Mouse (Mus musculus): ENCODE results near the gene Fap. TPM values are rescaled to one million over a fixed set of nuclear protein-coding genes. Genes with fewer than 3 reads are reported as not detected.

Gene Fap
- total and polyA plus RNA-seq, 2 experiments from 2014 or later = 0.31 to 0.99 TPM

DNA sequence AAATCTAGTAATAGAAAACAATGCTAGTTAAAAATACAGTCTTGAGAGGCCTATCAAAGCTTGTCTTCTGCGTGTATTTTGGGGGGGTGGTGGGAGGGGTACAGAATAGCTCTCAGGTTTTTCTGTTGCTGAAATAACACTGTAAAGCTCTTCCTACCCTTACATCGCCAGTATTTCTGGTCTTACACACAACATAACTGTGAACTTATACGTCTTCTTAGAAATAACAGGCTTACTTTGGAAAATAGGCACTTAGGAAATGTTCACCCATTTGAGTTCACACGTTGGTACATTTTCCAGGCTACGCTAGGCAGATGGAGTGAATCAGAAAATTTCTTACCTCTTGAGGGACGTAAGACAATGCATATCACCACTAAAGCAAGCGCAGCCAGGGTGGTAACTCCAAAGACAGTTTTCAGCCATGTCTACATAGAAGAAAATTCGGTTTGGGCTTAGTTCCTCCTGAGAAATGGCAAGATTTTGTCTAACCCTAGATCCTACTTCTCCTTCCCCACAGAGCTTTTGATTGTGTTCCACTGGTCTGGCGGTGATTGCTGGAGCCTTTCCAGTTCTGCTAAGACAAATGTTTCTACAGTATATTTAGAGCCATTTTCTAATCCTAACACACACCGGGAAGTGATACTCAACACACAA, 649 bp downstream of the Fap start:
- no peak overlapping the region for H3K27ac ChIP-seq
- H3K4me3 ChIP-seq (ENCODE audit: low read length) = no peak overlapping the region
- DNase-seq (ENCODE audit: low spot score) = no peak
- no peaks in the 10 kb centered on the region for H3K9me3 ChIP-seq (ENCODE audit: low read length)
- TF ChIP-seq CTCF (IDR thresholded peaks at IDR 0.05; ENCODE audit: low read depth) = no peak
- 74% methylated on average over 10 of the region's 10 CpGs for WGBS
- no peaks in the 10 kb centered on the region for H3K36me3 ChIP-seq (ENCODE audit: insufficient read depth, low read length)
- H3K4me2 ChIP-seq (ENCODE audit: low read depth, low read length) = peak overlapping the region; percentile 14; the same call in 1 of the 2 replicates
- no peaks in the 10 kb centered on the region for H3K27me3 ChIP-seq (ENCODE audit: insufficient read depth, low read length)
- no peak for ATAC-seq
- no peaks in the 10 kb centered on the region for H3K4me1 ChIP-seq (ENCODE audit: insufficient read depth, low read length)
- no peak overlapping the region for H3K9ac ChIP-seq (replicated peaks; ENCODE audit: low read length)

DNA sequence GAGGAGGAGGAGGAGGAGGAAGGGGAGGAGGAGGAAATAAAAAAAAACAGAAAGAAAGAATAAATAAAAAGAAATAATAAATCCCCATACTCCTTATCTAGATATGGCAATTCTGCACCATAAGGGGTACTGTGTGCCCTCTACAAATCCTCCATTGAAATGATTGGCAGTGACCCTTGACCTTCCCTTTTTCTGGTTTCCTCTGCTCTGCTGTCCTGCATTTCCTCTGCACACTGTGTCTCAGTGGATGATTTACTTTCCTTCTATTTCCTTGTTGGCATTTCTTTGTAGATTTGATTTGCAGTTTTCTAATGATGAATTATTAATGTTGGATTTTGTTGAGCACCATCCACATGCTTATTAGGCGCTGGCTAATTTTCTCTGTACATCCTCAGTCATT, 9.2 kb downstream of the Fap start:
- H3K9me3 ChIP-seq (ENCODE audit: low read length) = no peaks in the 10 kb centered on the region
- ATAC-seq = no peak
- H3K27me3 ChIP-seq (ENCODE audit: insufficient read depth, low read length) = no peaks in the 10 kb centered on the region
- no peaks in the 10 kb centered on the region for H3K36me3 ChIP-seq (ENCODE audit: insufficient read depth, low read length)
- no peak overlapping the region for H3K27ac ChIP-seq
- no peak overlapping the region for H3K4me2 ChIP-seq (ENCODE audit: low read depth, low read length)
- no peak for DNase-seq (ENCODE audit: low spot score)
- WGBS = 89% methylated on average over 1 of the region's 1 CpGs
- H3K9ac ChIP-seq (replicated peaks; ENCODE audit: low read length) = no peak overlapping the region
- H3K4me3 ChIP-seq (ENCODE audit: low read length) = no peak overlapping the region
- no peak for TF ChIP-seq CTCF (IDR thresholded peaks at IDR 0.05; ENCODE audit: low read depth)
- no peaks in the 10 kb centered on the region for H3K4me1 ChIP-seq (ENCODE audit: insufficient read depth, low read length)

DNA sequence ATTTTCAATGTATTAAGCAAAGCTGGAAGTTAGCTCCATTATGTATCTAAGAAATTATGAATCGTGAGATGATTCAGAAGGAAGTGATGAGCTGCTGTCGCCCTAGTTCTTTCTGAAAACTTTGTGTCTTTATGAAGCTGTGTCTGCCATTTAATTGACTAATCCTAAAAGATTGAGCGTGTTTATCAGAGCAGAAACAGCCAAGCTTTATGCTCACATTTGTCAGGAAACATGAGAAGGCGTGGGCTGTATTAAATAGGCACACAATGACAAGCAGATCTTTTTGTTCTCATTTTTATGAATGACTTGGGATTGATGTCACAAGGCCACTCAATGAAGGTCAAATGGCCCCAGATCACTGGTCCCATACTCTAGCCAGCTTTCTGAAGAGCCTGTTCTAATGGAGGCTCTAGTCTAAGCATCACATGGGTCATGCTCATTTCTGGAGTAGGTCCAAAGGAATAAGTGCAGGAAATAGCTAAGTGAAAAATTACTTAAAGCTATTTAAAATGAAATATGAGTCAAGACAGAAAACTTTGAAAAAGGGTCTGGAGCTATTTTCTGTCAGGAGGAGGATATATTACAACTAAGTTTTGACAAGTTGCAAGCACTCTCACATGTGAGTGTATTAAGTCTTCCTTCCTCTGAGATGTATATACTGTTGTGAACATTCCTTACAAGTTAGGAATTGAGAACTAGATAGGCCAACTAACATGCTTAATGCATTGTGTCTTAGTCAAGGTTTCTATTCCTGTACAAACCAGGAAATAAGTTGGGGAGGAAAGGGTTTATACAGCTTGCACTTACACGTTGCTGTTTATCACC, 11.0 kb downstream of the Fap start:
- ATAC-seq (no peak), DNase-seq (ENCODE audit: low spot score) (no peak)
- H3K4me3 ChIP-seq (ENCODE audit: low read length) = no peak overlapping the region
- H3K36me3 ChIP-seq (ENCODE audit: insufficient read depth, low read length) = no peaks in the 10 kb centered on the region
- no peak overlapping the region for H3K4me2 ChIP-seq (ENCODE audit: low read depth, low read length)
- H3K9me3 ChIP-seq (ENCODE audit: low read length) = no peaks in the 10 kb centered on the region
- H3K9ac ChIP-seq (replicated peaks; ENCODE audit: low read length) = no peak overlapping the region
- no peak overlapping the region for H3K27ac ChIP-seq
- WGBS = 67% methylated on average over 5 of the region's 5 CpGs
- no peak for TF ChIP-seq CTCF (IDR thresholded peaks at IDR 0.05; ENCODE audit: low read depth)
- no peaks in the 10 kb centered on the region for H3K27me3 ChIP-seq (ENCODE audit: insufficient read depth, low read length)
- H3K4me1 ChIP-seq (ENCODE audit: insufficient read depth, low read length) = no peaks in the 10 kb centered on the region

DNA sequence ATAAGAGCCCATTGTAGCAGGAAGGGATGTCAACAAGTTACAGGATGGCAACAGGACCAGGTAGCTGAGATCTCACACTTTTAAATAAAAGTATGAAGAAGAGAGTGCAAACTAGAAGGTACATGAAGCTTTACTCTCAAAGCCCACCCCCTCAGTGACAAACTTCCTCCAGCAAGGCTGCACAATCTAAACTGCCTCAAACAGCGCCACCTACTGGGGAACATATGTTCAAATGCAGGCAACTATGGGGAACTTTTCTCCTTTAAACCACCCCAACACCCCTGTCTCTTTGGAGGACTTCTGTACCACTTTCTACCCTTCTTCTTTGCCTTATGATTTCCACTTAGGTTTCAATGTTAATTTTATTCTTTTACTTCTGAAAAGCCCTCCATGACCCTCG, 16.5 kb downstream of the Fap start:
- Histone ChIP-seq H3K27me3 (ENCODE audit: insufficient read depth, low read length) (no peaks in the 10 kb centered on the region), H3K4me3 (ENCODE audit: low read length) (no peak overlapping the region), H3K4me1 (ENCODE audit: insufficient read depth, low read length) (no peaks in the 10 kb centered on the region), H3K36me3 (ENCODE audit: insufficient read depth, low read length) (no peaks in the 10 kb centered on the region), H3K9me3 (ENCODE audit: low read length) (no peaks in the 10 kb centered on the region), H3K9ac (replicated peaks; ENCODE audit: low read length) (no peak overlapping the region), H3K27ac (no peak overlapping the region), H3K4me2 (ENCODE audit: low read depth, low read length) (no peak overlapping the region)
- ATAC-seq (no peak), DNase-seq (ENCODE audit: low spot score) (no peak)
- TF ChIP-seq CTCF (IDR thresholded peaks at IDR 0.05; ENCODE audit: low read depth) = peak; percentile 30; the same call in 1 of the 2 replicates
- 77% methylated on average over 2 of the region's 2 CpGs for WGBS

DNA sequence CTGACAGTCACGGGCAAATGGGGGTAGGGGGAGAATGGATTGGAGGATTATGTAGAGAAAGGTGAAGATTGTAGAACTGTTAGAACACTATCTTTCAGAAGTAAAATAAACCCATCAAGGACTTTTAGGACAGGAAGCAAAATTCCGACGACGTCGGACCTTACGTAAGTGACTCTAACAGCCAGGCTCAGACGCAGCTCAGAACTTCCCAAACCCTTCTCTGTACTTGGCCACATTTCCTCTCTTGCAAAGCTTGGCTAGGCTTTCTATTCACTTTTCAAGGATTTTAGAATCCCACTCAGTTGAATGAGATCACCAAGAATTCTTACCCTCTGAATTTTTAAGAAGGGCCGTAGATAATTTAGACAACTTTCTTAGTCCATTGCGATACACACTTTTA, 17.5 kb downstream of the Fap start:
- WGBS = 93% methylated on average over 9 of the region's 9 CpGs
- H3K27ac ChIP-seq = no peak overlapping the region

DNA sequence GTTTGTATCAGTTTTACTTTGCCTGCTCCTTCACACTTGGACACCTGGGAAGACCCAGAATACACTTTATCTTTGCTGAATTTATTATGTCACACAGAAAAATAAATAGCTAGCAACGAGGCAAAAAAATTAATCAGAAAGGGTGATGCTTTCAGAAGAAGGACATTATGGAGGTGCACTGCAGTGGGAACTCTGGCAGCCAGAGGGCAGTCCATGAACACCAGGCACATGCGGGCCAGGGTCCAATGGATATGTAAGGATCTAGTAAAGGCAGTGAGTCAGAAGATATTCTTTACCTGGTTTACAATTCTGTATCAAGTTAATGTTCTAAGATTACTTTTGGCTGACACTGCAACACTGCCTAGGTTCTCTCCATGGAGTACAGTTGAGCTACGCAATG, 24.2 kb downstream of the Fap start:
- ATAC-seq = no peak
- DNase-seq (ENCODE audit: low spot score) = no peak
- Histone ChIP-seq H3K9ac (replicated peaks; ENCODE audit: low read length) (no peak overlapping the region), H3K4me2 (ENCODE audit: low read depth, low read length) (no peak overlapping the region), H3K27ac (no peak overlapping the region), H3K36me3 (ENCODE audit: insufficient read depth, low read length) (no peaks in the 10 kb centered on the region), H3K27me3 (ENCODE audit: insufficient read depth, low read length) (no peaks in the 10 kb centered on the region), H3K9me3 (ENCODE audit: low read length) (no peaks in the 10 kb centered on the region), H3K4me3 (ENCODE audit: low read length) (no peak overlapping the region), H3K4me1 (ENCODE audit: insufficient read depth, low read length) (no peaks in the 10 kb centered on the region)
- 83% methylated on average over 3 of the region's 3 CpGs for WGBS
- peak; percentile 37; the same call in 1 of the 2 replicates for TF ChIP-seq CTCF (IDR thresholded peaks at IDR 0.05; ENCODE audit: low read depth)

More for the DNA sequence above, 17.5 kb downstream of the Fap start:
- H3K9me3 ChIP-seq (ENCODE audit: low read length) = no peaks in the 10 kb centered on the region
- H3K4me1 ChIP-seq (ENCODE audit: insufficient read depth, low read length) = no peaks in the 10 kb centered on the region
- no peaks in the 10 kb centered on the region for H3K27me3 ChIP-seq (ENCODE audit: insufficient read depth, low read length)
- no peak overlapping the region for H3K9ac ChIP-seq (replicated peaks; ENCODE audit: low read length)
- H3K36me3 ChIP-seq (ENCODE audit: insufficient read depth, low read length) = no peaks in the 10 kb centered on the region
- TF ChIP-seq CTCF (IDR thresholded peaks at IDR 0.05; ENCODE audit: low read depth) = no peak
- H3K4me2 ChIP-seq (ENCODE audit: low read depth, low read length) = no peak overlapping the region
- H3K4me3 ChIP-seq (ENCODE audit: low read length) = no peak overlapping the region
- DNase-seq (ENCODE audit: low spot score) = no peak
- ATAC-seq = no peak

DNA sequence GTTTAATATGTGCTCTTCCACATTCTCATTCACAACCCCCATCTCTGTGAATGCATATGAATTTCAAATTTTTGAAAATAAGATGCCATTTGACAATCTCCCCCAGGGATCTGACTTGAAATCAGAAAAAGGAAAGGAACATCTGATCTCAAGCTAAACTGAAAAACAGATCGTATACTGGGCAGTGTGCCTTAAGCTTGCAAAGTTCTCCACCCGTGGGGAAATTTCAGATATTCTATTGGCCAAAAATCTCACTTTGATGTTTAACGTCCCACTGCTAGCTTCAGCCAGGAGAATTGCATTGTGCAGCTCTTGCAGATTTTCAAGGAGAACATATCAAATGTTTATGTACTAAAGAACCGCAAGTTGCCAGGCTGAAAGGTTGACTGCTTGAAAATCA, 24.7 kb downstream of the Fap start:
- ATAC-seq = no peak
- no peak for DNase-seq (ENCODE audit: low spot score)
- 78% methylated on average over 4 of the region's 4 CpGs for WGBS

More for the DNA sequence above, 24.7 kb downstream of the Fap start:
- no peaks in the 10 kb centered on the region for H3K27me3 ChIP-seq (ENCODE audit: insufficient read depth, low read length)
- no peak overlapping the region for H3K4me3 ChIP-seq (ENCODE audit: low read length)
- H3K9me3 ChIP-seq (ENCODE audit: low read length) = no peaks in the 10 kb centered on the region
- no peak overlapping the region for H3K4me2 ChIP-seq (ENCODE audit: low read depth, low read length)
- no peak for TF ChIP-seq CTCF (IDR thresholded peaks at IDR 0.05; ENCODE audit: low read depth)
- no peak overlapping the region for H3K27ac ChIP-seq
- no peaks in the 10 kb centered on the region for H3K4me1 ChIP-seq (ENCODE audit: insufficient read depth, low read length)
- no peaks in the 10 kb centered on the region for H3K36me3 ChIP-seq (ENCODE audit: insufficient read depth, low read length)
- H3K9ac ChIP-seq (replicated peaks; ENCODE audit: low read length) = no peak overlapping the region
